Comparison of ENCODE assay signal across 30 mouse cellular contexts in the genomic region with DNA sequence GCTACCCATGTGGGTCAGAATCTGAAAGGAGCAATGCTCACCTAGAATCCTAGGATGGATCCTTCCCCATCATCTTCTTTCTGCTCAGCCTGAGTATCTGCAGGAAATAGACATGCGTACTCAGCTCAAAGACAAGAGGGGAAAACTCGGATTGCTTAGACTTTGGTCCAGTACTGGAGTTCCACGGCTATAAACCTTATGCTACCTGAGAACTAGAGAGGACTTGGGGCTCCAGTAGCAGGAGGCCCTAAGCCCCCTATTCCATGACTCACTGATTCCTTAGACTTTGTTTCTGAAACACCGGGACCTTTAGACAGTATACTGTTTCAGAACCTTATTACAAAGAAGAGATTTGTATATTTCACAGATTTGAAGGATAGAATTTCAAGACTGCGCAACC. TPM values are rescaled to one million over a fixed set of nuclear protein-coding genes. Genes with fewer than 3 reads are reported as not detected.
"Had no signal": no experiment of that assay in that cellular context is flagged by ENCODE, and none has a peak within 500 bp of the region (broad histone marks: within the 10 kb centered on the region; RNA-seq: fewer than 3 reads in every experiment).

No protein-coding gene starts in this region.

- H3K27me3 ChIP-seq: embryonic facial prominence, embryonic 12.5 days; embryonic facial prominence, embryonic 13.5 days; embryonic facial prominence, embryonic 15.5 days; forebrain, embryonic 12.5 days; forebrain, embryonic 15.5 days had no signal

- H3K27ac ChIP-seq: embryonic facial prominence, embryonic 10.5 days; embryonic facial prominence, embryonic 12.5 days; embryonic facial prominence, embryonic 13.5 days; embryonic facial prominence, embryonic 15.5 days; forebrain, embryonic 10.5 days; forebrain, embryonic 12.5 days; forebrain, embryonic 15.5 days; gastrocnemius, adult 2 months had no signal

- H3K9me3 ChIP-seq: embryonic facial prominence, embryonic 10.5 days; embryonic facial prominence, embryonic 12.5 days; embryonic facial prominence, embryonic 13.5 days; embryonic facial prominence, embryonic 15.5 days; forebrain, embryonic 10.5 days; forebrain, embryonic 12.5 days; forebrain, embryonic 15.5 days had no signal

- H3K9ac ChIP-seq: embryonic facial prominence, embryonic 12.5 days; embryonic facial prominence, embryonic 13.5 days; embryonic facial prominence, embryonic 15.5 days; forebrain, embryonic 12.5 days; forebrain, embryonic 15.5 days; forebrain, postnatal 0 days had no signal

- H3K36me3 ChIP-seq: embryonic facial prominence, embryonic 10.5 days; embryonic facial prominence, embryonic 12.5 days; embryonic facial prominence, embryonic 13.5 days; embryonic facial prominence, embryonic 15.5 days had no signal

- DNase-seq: cerebellum, adult 18-20 months; cerebellum, adult 2 months; cerebellum, adult 8-10 months; cerebellum, adult 9-10 months; cerebellum, adult 9-11 months; cerebellum, postnatal 10 days; cerebellum, postnatal 14 days; cerebellum, postnatal 25 days; cerebellum, postnatal 36 days; embryo, embryonic 11 days; forebrain, postnatal 0 days; gastrocnemius, adult 2 months; gastrocnemius, postnatal 10 days; gastrocnemius, postnatal 14 days; gastrocnemius, postnatal 25 days; gastrocnemius, postnatal 36 days; heart, adult 11 months; heart, adult 18-20 months had no signal

- H3K4me2 ChIP-seq: embryonic facial prominence, embryonic 12.5 days; embryonic facial prominence, embryonic 13.5 days; embryonic facial prominence, embryonic 15.5 days; forebrain, embryonic 12.5 days; forebrain, embryonic 15.5 days had no signal

- ATAC-seq: forebrain, embryonic 14.5 days; forebrain, embryonic 15.5 days; forebrain, embryonic 16.5 days; forebrain, postnatal 0 days had no signal

- H3K4me3 ChIP-seq: embryonic facial prominence, embryonic 10.5 days; embryonic facial prominence, embryonic 12.5 days; embryonic facial prominence, embryonic 13.5 days; embryonic facial prominence, embryonic 15.5 days; erythroblast, embryonic 14.5 days; forebrain, embryonic 10.5 days; forebrain, embryonic 12.5 days; forebrain, embryonic 15.5 days; gastrocnemius, adult 2 months had no signal

- H3K4me1 ChIP-seq: embryonic facial prominence, embryonic 10.5 days; embryonic facial prominence, embryonic 12.5 days; embryonic facial prominence, embryonic 13.5 days; embryonic facial prominence, embryonic 15.5 days had no signal

RNA-seq across cellular contexts. Expression of a gene that starts 25.8 kb away (rescaled TPM):
- total RNA-seq: common myeloid progenitor, adult 5-6 weeks; granulocyte monocyte progenitor cell, adult 5-6 weeks had no signal
- polyA plus RNA-seq: erythroblast, embryonic 14.5 days had no signal
